Mouse (Mus musculus): ENCODE data around the gene Gpam. TPM values are rescaled to one million over a fixed set of nuclear protein-coding genes. Genes with fewer than 3 reads are reported as not detected.

Gene Gpam
- polyA plus RNA-seq, 1 experiment from 2014 or later = 8.6 TPM

- 81% methylated on average over 10 of the region's 10 CpGs for WGBS
- Histone ChIP-seq H3K4me3 (no peak overlapping the region), H3K9me3 (replicated peaks) (no peaks in the 10 kb centered on the region), H3K4me1 (replicated peaks) (no peaks in the 10 kb centered on the region), H3K27ac (no peak overlapping the region), H3K9ac (no peak overlapping the region), H3K36me3 (no peaks in the 10 kb centered on the region), H3K4me2 (no peak overlapping the region), H3K27me3 (no peaks in the 10 kb centered on the region)
- no peak for ATAC-seq (replicated peaks; ENCODE audit: insufficient number of reproducible peaks, insufficient read depth, low FRiP score, low read depth)
These were observed 71.3 kb downstream of the Gpam start for GRCm38 (mm10) chr19:55055634-55056269.

DNA sequence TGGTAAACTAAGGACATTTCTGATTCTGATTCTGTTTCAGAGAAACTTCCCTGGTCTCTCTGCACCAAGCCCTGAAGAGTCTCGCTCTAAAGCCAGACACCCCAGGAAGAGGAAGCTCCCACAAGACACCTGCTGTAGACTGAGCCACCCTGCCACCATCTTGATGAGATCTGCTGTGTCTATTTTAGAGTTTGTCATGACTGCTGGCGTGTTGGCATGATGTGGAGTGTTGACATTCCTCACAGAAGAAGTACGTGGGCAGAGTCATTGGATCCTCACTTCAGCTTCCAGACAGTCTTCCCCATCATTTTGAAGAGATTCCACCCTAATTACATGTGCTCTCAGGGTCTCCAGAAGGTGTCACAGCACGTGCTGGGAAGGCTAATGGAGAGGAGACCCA is 73.9 kb downstream of the Gpam start:
- H3K4me3 ChIP-seq = no peak overlapping the region
- no peak overlapping the region for H3K9ac ChIP-seq
- no peak overlapping the region for H3K27ac ChIP-seq
- 61% methylated on average over 4 of the region's 4 CpGs for WGBS
- no peaks in the 10 kb centered on the region for H3K27me3 ChIP-seq
- no peak for ATAC-seq (replicated peaks; ENCODE audit: insufficient number of reproducible peaks, insufficient read depth, low FRiP score, low read depth)
- H3K4me2 ChIP-seq = no peak overlapping the region
- H3K36me3 ChIP-seq = no peaks in the 10 kb centered on the region
- H3K4me1 ChIP-seq (replicated peaks) = no peaks in the 10 kb centered on the region
- H3K9me3 ChIP-seq (replicated peaks) = no peaks in the 10 kb centered on the region

DNA sequence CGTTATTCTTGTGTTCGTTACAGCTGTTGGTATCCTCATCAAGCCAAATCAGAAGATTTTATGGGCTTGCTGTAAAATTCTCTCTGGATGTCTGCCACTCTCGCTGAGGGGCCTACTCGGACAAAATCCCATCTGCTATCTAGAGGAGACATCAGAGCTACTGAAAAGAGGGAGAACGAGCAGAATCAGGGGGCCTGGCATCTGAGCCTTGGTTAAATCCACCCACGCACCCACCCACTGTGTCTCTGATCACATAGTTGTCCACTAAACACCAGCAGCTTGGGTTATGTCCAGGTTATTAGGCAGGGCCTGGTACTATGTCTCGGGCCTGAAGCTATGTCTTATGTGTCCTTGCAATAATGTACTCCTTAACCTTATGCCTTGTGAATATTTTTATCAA is 89.6 kb downstream of the Gpam start:
- no peak overlapping the region for H3K4me3 ChIP-seq
- no peak overlapping the region for H3K4me2 ChIP-seq
- H3K27me3 ChIP-seq = no peaks in the 10 kb centered on the region
- H3K9ac ChIP-seq = no peak overlapping the region
- ATAC-seq (replicated peaks; ENCODE audit: insufficient number of reproducible peaks, insufficient read depth, low FRiP score, low read depth) = no peak
- 68% methylated on average over 7 of the region's 7 CpGs for WGBS
- H3K27ac ChIP-seq = no peak overlapping the region
- no peaks in the 10 kb centered on the region for H3K9me3 ChIP-seq (replicated peaks)
- H3K4me1 ChIP-seq (replicated peaks) = no peaks in the 10 kb centered on the region
- H3K36me3 ChIP-seq = no peaks in the 10 kb centered on the region

DNA sequence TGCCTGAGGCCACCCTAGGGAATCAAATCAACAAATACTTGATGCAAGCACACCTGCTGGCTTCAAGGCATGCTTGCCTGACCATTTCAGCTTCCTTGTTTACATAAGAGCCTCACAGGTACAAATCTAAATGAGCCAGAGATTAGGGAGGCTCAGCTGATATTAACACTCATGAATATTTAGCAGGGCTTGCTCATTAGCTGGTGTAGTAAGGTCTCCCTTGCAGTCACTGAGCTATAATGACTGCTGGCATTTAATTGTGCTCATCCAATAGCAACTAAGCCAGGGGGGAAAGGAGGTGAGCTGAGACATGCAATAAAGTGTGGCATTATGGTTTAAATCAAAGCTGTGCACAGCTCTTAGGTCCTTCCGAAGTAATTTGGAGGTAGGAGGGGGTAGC is 108.2 kb downstream of the Gpam start:
- Histone ChIP-seq H3K4me3 (no peak overlapping the region), H3K27me3 (no peaks in the 10 kb centered on the region), H3K27ac (no peak overlapping the region), H3K4me1 (replicated peaks) (no peaks in the 10 kb centered on the region), H3K9ac (no peak overlapping the region), H3K36me3 (no peaks in the 10 kb centered on the region), H3K4me2 (no peak overlapping the region), H3K9me3 (replicated peaks) (no peaks in the 10 kb centered on the region)
- ATAC-seq (replicated peaks; ENCODE audit: insufficient number of reproducible peaks, insufficient read depth, low FRiP score, low read depth) = no peak
- WGBS = 61% methylated on average over 1 of the region's 1 CpGs

Other genes starting within 250 kb of the Gpam start
- not detected in 2 replicates for gene Tectb, start 53.5 kb upstream of the Gpam start, polyA plus RNA-seq (2015; fragmentation: Nextera tagmentation; extraction: Ambion mirVana)
- gene Gucy2g, start 114.0 kb upstream of the Gpam start, polyA plus RNA-seq (2015; fragmentation: Nextera tagmentation; extraction: Ambion mirVana) = not detected in 2 replicates
- gene Acsl5, start 124.7 kb upstream of the Gpam start, polyA plus RNA-seq (2015; fragmentation: Nextera tagmentation; extraction: Ambion mirVana) = 26.3 and 41.1 TPM in 2 replicates
- gene Zdhhc6, start 188.8 kb upstream of the Gpam start, polyA plus RNA-seq (2015; fragmentation: Nextera tagmentation; extraction: Ambion mirVana) = 53.4 and 66.4 TPM in 2 replicates
- 13.1 and 15.9 TPM in 2 replicates for gene Vti1a, start 189.1 kb upstream of the Gpam start, polyA plus RNA-seq (2015; fragmentation: Nextera tagmentation; extraction: Ambion mirVana)

Measured in heart, embryonic 15.5 days (tissue).